Mouse (Mus musculus): ENCODE results near the gene Atp5e.

GRCm38 (mm10) chr2:174470786-174471405 is 7.0 kb upstream of the Atp5e start:
- TF ChIP-seq CTCF (IDR thresholded peaks at IDR 0.05), result no peak
- no peak for TF ChIP-seq EP300 (IDR thresholded peaks at IDR 0.05)

Measured in lung, postnatal 0 days (tissue).